Mouse (Mus musculus): ENCODE results near the gene Paxip1. TPM values are rescaled to one million over a fixed set of nuclear protein-coding genes. Genes with fewer than 3 reads are reported as not detected.

Paxip1 gene
- polyA plus RNA-seq, 1 experiment, result 8.2 TPM

- no peaks in the 10 kb centered on the region for H3K27me3 ChIP-seq (ENCODE audit: control insufficient read depth, insufficient read depth, insufficient read length)
- peaks cover 19% of the 10 kb centered on the region for H3K79me2 ChIP-seq (ENCODE audit: control insufficient read depth, insufficient read depth)
- no peak for TF ChIP-seq POLR2AphosphoS2 (IDR thresholded peaks at IDR 0.05; ENCODE audit: insufficient read length, low read depth)
- peak in 1 of 3 experiments; percentile 2 for TF ChIP-seq MYOG (IDR thresholded peaks at IDR 0.05; ENCODE audit: control insufficient read depth in 1 of 3, insufficient read depth in 1 of 3, insufficient read length in 2 of 3, low read depth in 2 of 3)
- H3K4me2 ChIP-seq (ENCODE audit: low read depth), result peak overlapping the region; percentile 76
- H3K36me3 ChIP-seq (ENCODE audit: control insufficient read depth, insufficient read depth), result peaks cover 14% of the 10 kb centered on the region
- H3K4me3 ChIP-seq, result peak overlapping the region; percentile 63
- peak overlapping the region; percentile 69 for H3ac ChIP-seq (ENCODE audit: control insufficient read depth, insufficient read length)
Observed at GRCm38 (mm10) chr5:27790910-27791288, 592 bp downstream of the Paxip1 start.

GRCm38 (mm10) chr5:27790086-27790909 is 1.2 kb downstream of the Paxip1 start:
- Histone ChIP-seq H3K4me3 (peak overlapping the region; percentile 63), H3K36me3 (ENCODE audit: control insufficient read depth, insufficient read depth) (peaks cover 19% of the 10 kb centered on the region), H3ac (ENCODE audit: control insufficient read depth, insufficient read length) (peak overlapping the region; percentile 69), H3K79me2 (ENCODE audit: control insufficient read depth, insufficient read depth) (peaks cover 19% of the 10 kb centered on the region), H3K27me3 (ENCODE audit: control insufficient read depth, insufficient read depth, insufficient read length) (no peaks in the 10 kb centered on the region), H3K4me2 (ENCODE audit: low read depth) (peak overlapping the region; percentile 76)
- TF ChIP-seq REST (IDR thresholded peaks at IDR 0.05; ENCODE audit: insufficient read depth, insufficient read length) (no peak), CEBPB (IDR thresholded peaks at IDR 0.05; ENCODE audit: insufficient read depth, poor library complexity, severe bottlenecking) (no peak), POLR2AphosphoS2 (IDR thresholded peaks at IDR 0.05; ENCODE audit: insufficient read length, low read depth) (no peak), MYOG (IDR thresholded peaks at IDR 0.05; ENCODE audit: control insufficient read depth in 1 of 3, insufficient read depth in 1 of 3, insufficient read length in 2 of 3, low read depth in 2 of 3) (no peak), TCF12 (IDR thresholded peaks at IDR 0.05; ENCODE audit: insufficient read depth, poor library complexity, severe bottlenecking) (no peak), MYOD1 (IDR thresholded peaks at IDR 0.05; ENCODE audit: control insufficient read depth in 1 of 3, insufficient read length in 2 of 3, low read depth in 2 of 3) (no peak), MAX (IDR thresholded peaks at IDR 0.05; ENCODE audit: low read depth) (no peak), USF1 (IDR thresholded peaks at IDR 0.05; ENCODE audit: low read depth) (no peak), E2F4 (IDR thresholded peaks at IDR 0.05; ENCODE audit: insufficient read depth) (no peak), SRF (IDR thresholded peaks at IDR 0.05; ENCODE audit: control insufficient read depth, insufficient read length, low read depth) (no peak), POLR2A (IDR thresholded peaks at IDR 0.05; ENCODE audit: insufficient read length, low read depth) (no peak), TCF3 (IDR thresholded peaks at IDR 0.05; ENCODE audit: insufficient read length, low read depth) (no peak)

- Histone ChIP-seq H3K4me2 (ENCODE audit: low read depth) (peak overlapping the region; percentile 76), H3K36me3 (ENCODE audit: control insufficient read depth, insufficient read depth) (peaks cover 23% of the 10 kb centered on the region), H3ac (ENCODE audit: control insufficient read depth, insufficient read length) (no peak overlapping the region), H3K27me3 (ENCODE audit: control insufficient read depth, insufficient read depth, insufficient read length) (no peaks in the 10 kb centered on the region), H3K4me3 (peak overlapping the region; percentile 63), H3K79me2 (ENCODE audit: control insufficient read depth, insufficient read depth) (peaks cover 19% of the 10 kb centered on the region)
- TF ChIP-seq SRF (IDR thresholded peaks at IDR 0.05; ENCODE audit: control insufficient read depth, insufficient read length, low read depth) (no peak), POLR2AphosphoS2 (IDR thresholded peaks at IDR 0.05; ENCODE audit: insufficient read length, low read depth) (no peak), USF1 (IDR thresholded peaks at IDR 0.05; ENCODE audit: low read depth) (no peak), E2F4 (IDR thresholded peaks at IDR 0.05; ENCODE audit: insufficient read depth) (no peak)
Observed at GRCm38 (mm10) chr5:27789586-27789985, 1.9 kb downstream of the Paxip1 start.

GRCm38 (mm10) chr5:27783381-27783780 is 8.1 kb downstream of the Paxip1 start:
- Histone ChIP-seq H3ac (ENCODE audit: control insufficient read depth, insufficient read length) (no peak overlapping the region), H3K4me2 (ENCODE audit: low read depth) (no peak overlapping the region)
- TF ChIP-seq POLR2A (IDR thresholded peaks at IDR 0.05; ENCODE audit: insufficient read length, low read depth) (no peak), MYOD1 (IDR thresholded peaks at IDR 0.05; ENCODE audit: control insufficient read depth in 1 of 3, insufficient read length in 2 of 3, low read depth in 2 of 3) (no peak), E2F4 (IDR thresholded peaks at IDR 0.05; ENCODE audit: insufficient read depth) (no peak), SRF (IDR thresholded peaks at IDR 0.05; ENCODE audit: control insufficient read depth, insufficient read length, low read depth) (no peak), POLR2AphosphoS2 (IDR thresholded peaks at IDR 0.05; ENCODE audit: insufficient read length, low read depth) (no peak), REST (IDR thresholded peaks at IDR 0.05; ENCODE audit: insufficient read depth, insufficient read length) (no peak), TCF3 (IDR thresholded peaks at IDR 0.05; ENCODE audit: insufficient read length, low read depth) (no peak), CEBPB (IDR thresholded peaks at IDR 0.05; ENCODE audit: insufficient read depth, poor library complexity, severe bottlenecking) (no peak), TCF12 (IDR thresholded peaks at IDR 0.05; ENCODE audit: insufficient read depth, poor library complexity, severe bottlenecking) (no peak), MAX (IDR thresholded peaks at IDR 0.05; ENCODE audit: low read depth) (no peak), MYOG (IDR thresholded peaks at IDR 0.05; ENCODE audit: control insufficient read depth in 1 of 3, insufficient read depth in 1 of 3, insufficient read length in 2 of 3, low read depth in 2 of 3) (no peak), USF1 (IDR thresholded peaks at IDR 0.05; ENCODE audit: low read depth) (no peak)

GRCm38 (mm10) chr5:27767948-27768347 is 23.5 kb downstream of the Paxip1 start:
- TF ChIP-seq E2F4 (IDR thresholded peaks at IDR 0.05; ENCODE audit: insufficient read depth) (no peak), CEBPB (IDR thresholded peaks at IDR 0.05; ENCODE audit: insufficient read depth, poor library complexity, severe bottlenecking) (no peak), POLR2AphosphoS2 (IDR thresholded peaks at IDR 0.05; ENCODE audit: insufficient read length, low read depth) (no peak), USF1 (IDR thresholded peaks at IDR 0.05; ENCODE audit: low read depth) (no peak), MYOD1 (IDR thresholded peaks at IDR 0.05; ENCODE audit: control insufficient read depth in 1 of 3, insufficient read length in 2 of 3, low read depth in 2 of 3) (no peak), REST (IDR thresholded peaks at IDR 0.05; ENCODE audit: insufficient read depth, insufficient read length) (no peak), TCF3 (IDR thresholded peaks at IDR 0.05; ENCODE audit: insufficient read length, low read depth) (no peak), MYOG (IDR thresholded peaks at IDR 0.05; ENCODE audit: control insufficient read depth in 1 of 3, insufficient read depth in 1 of 3, insufficient read length in 2 of 3, low read depth in 2 of 3) (no peak)
- Histone ChIP-seq H3K4me3 (no peak overlapping the region), H3K79me2 (ENCODE audit: control insufficient read depth, insufficient read depth) (peaks cover 12% of the 10 kb centered on the region), H3K27me3 (ENCODE audit: control insufficient read depth, insufficient read depth, insufficient read length) (no peaks in the 10 kb centered on the region), H3K4me2 (ENCODE audit: low read depth) (no peak overlapping the region), H3ac (ENCODE audit: control insufficient read depth, insufficient read length) (no peak overlapping the region), H3K36me3 (ENCODE audit: control insufficient read depth, insufficient read depth) (peaks cover 28% of the 10 kb centered on the region)

More at GRCm38 (mm10) chr5:27783381-27783780, 8.1 kb downstream of the Paxip1 start:
- Histone ChIP-seq H3K79me2 (ENCODE audit: control insufficient read depth, insufficient read depth) (no peaks in the 10 kb centered on the region), H3K36me3 (ENCODE audit: control insufficient read depth, insufficient read depth) (peaks cover 40% of the 10 kb centered on the region), H3K27me3 (ENCODE audit: control insufficient read depth, insufficient read depth, insufficient read length) (no peaks in the 10 kb centered on the region), H3K4me3 (no peak overlapping the region)
